Mouse (Mus musculus) testis, adult 2 months (tissue): ENCODE data around the gene Stxbp1.

Experiments
- CTCF ChIP-seq: fragments of 200-500 bp; IDR thresholded peaks from 2 replicates; pipeline ENCODE4 v1.5.1; 2012; ENCODE audit warnings: low read depth, mild to moderate bottlenecking, inconsistent platforms, low read length, moderate library complexity; ENCODE audit not compliant: control insufficient read depth, insufficient read depth, insufficient replicate concordance
- POLR2A ChIP-seq: fragments of 200-500 bp; IDR thresholded peaks from 2 replicates; pipeline ENCODE4 v1.6.1; 2012; ENCODE audit warnings: low read depth, mild to moderate bottlenecking, inconsistent platforms, low read length, moderate library complexity; ENCODE audit not compliant: control insufficient read depth

DNA sequence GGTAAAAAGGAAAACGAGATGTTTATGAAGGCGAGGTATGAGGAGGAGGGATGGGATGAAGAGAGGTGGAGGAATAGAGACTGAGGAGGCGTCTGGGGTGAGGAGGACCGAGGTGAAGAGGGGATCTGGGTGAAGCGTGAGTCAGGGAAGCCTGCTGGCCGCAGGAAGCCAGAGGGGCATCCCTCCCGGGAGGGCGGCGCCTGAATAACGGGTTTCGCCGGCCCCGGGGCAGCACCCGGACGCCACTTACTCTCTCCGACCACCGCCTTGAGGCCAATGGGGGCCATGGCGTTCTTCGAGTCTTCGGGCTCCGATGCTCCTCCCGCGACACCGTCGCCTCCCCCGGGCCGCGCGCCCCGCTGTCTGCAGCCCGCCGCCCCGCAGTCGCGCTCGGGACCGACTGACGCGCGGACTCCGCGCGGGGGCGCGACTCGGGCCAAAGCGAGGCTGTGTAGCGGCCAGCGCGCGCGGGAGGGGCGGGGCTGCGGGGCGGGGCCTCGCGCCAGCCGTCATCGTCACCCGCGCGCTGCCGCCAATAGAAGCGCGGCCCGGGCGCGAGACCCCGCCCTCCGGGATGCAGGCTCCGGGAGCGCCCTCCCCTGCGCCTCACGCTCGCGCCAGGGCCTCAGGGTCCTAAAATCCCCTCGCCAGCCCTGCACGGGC is at the start of gene Stxbp1:
- no peak for TF ChIP-seq CTCF
- TF ChIP-seq POLR2A: peak; percentile 66
